Mouse (Mus musculus) liver, embryonic 15.5 days (tissue): ENCODE data around the gene Tfe3. TPM values are rescaled to one million over a fixed set of nuclear protein-coding genes. Genes with fewer than 3 reads are reported as not detected.
"Not testable (repeated sequence)": the region's sequence is repeated elsewhere in the genome, so short reads cannot be mapped to it uniquely, and the experiment has no call there.

Experiments used
- ATAC-seq: fragments of 200-750 bp; cut with Nextera tagmentation; 2 replicates; pipeline ENCODE4 v1.8.0; 2017; ENCODE audit warnings: moderate number of reproducible peaks, mild to moderate bottlenecking, moderate library complexity; ENCODE audit not compliant: insufficient read depth
- H3K27ac ChIP-seq: fragments of 300-500 bp; sonication (generic); replicated peaks from 2 replicates; pipeline ENCODE4 v1.5.1; 2015; ENCODE audit warnings: mild to moderate bottlenecking, inconsistent platforms
- H3K27me3 ChIP-seq: fragments of 300-500 bp; sonication (generic); 2 replicates; pipeline ENCODE4 v1.6.1; 2015; ENCODE audit warnings: mild to moderate bottlenecking, inconsistent platforms
- H3K36me3 ChIP-seq: fragments of 300-500 bp; sonication (generic); replicated peaks from 2 replicates; pipeline ENCODE4 v1.6.1; 2015; ENCODE audit warnings: moderate library complexity, mild to moderate bottlenecking, inconsistent platforms
- H3K4me1 ChIP-seq: fragments of 300-500 bp; sonication (generic); replicated peaks from 2 replicates; pipeline ENCODE4 v1.6.1; 2015; ENCODE audit warnings: inconsistent platforms
- H3K4me2 ChIP-seq: fragments of 300-500 bp; sonication (generic); 2 replicates; pipeline ENCODE4 v1.6.1; 2015; ENCODE audit warnings: moderate library complexity, mild to moderate bottlenecking, inconsistent platforms
- H3K4me3 ChIP-seq: fragments of 300-500 bp; sonication (generic); replicated peaks from 2 replicates; pipeline ENCODE4 v1.5.1; 2015; ENCODE audit warnings: mild to moderate bottlenecking, inconsistent platforms
- H3K9ac ChIP-seq: fragments of 300-500 bp; sonication (generic); 2 replicates; pipeline ENCODE4 v1.6.1; 2015; ENCODE audit warnings: moderate library complexity, mild to moderate bottlenecking, inconsistent platforms
- H3K9me3 ChIP-seq: fragments of 300-500 bp; sonication (generic); replicated peaks from 2 replicates; pipeline ENCODE4 v1.6.1; 2016; ENCODE audit warnings: inconsistent platforms
- WGBS: fragments of 180-500 bp; shearing (Covaris S2); methylation state at CpG from one replicate; pipeline ENCODE4 v1.1.7; 2015; ENCODE audit warnings: mixed read lengths; ENCODE audit not compliant: insufficient replicate concordance; 5-methylcytosine and 5-hydroxymethylcytosine counted together
- polyA plus RNA-seq: library from polyadenylated mRNA; unstranded; fragments of >200 nt; fragmentation: Nextera tagmentation; extraction: Ambion mirVana; gene quantifications from 2 replicates; pipeline ENCODE4 v1.2.1, GENCODE M21; 2015

Tfe3 gene
- polyA plus RNA-seq, 1 experiment from 2014 or later, result 9.2 TPM

DNA sequence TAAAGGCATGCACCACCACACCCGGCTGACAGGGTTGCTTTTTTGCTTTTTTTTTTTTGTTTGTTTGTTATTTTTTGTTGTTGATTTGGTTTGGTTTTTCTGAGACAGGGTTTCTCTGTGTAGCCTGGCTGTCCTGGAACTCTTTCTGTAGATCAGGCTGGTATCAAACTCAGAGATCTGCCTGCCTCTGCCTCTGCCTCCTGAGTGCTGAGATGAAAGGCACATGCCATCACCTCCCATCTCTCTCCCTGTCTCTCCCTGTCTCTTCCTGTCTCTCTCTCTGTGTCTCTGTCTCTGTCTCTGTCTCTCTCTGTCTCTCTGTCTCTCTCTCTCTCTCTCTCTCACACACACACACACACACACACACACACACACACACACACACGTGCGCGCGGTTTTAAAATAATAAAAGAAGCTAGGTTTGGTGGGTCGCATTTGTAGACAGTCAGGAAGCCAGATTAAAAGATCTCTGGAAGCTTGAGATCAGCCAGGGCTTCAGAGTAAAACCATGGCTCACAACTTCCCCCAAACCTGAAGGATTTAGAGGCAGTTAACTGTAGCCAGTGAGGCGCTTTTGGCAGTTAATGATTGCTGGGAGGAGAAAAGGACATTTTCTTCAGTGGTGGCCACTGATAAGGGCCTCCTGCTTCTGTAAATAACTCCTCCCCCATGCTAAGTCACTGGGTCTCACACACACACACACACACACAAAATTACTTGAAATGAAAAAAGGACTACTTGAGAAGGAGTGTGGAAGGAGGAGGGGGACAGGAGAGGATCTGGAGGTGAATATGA lies 16.3 kb downstream of the Tfe3 start:
- 21% methylated on average over 7 of the region's 7 CpGs for WGBS
- Histone ChIP-seq H3K27ac (peak overlapping the region; percentile 94), H3K27me3 (no peaks in the 10 kb centered on the region), H3K36me3 (peaks cover 3% of the 10 kb centered on the region; the same call in 1 of the 2 replicates), H3K9ac (no peak overlapping the region), H3K4me2 (peak overlapping the region; percentile 56), H3K9me3 (no peaks in the 10 kb centered on the region), H3K4me1 (peaks cover 32% of the 10 kb centered on the region), H3K4me3 (0 out of 2 replicates have a peak overlapping the region, but pooled peaks have one; percentile 10)
- ATAC-seq, result peak; percentile 91

DNA sequence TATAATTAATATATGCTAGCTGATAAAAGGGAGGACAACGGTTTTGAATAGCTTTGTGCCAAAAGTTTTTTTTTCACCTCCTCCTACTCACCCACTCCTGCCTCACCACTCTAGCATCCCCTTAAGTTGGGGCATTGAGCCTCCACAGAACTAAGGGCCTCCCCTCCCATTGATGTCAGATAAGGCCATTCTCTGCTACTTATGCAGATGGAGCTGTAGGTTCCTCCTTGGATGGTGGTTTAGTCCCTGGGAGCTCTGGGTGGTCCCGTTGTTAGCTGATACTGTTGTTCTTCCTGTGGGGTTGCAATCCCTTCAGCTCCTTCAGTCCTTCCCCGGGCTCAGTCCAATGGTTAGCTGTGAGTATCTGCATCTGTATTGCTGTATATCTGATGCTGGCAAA lies 16.9 kb downstream of the Tfe3 start:
- WGBS, result 11% methylated on average over 3 of the region's 3 CpGs
- Histone ChIP-seq H3K9me3 (no peaks in the 10 kb centered on the region), H3K4me3 (0 out of 2 replicates have a peak overlapping the region, but pooled peaks have one; percentile 5), H3K9ac (0 out of 2 replicates have a peak overlapping the region, but pooled peaks have one; percentile 21), H3K36me3 (no peaks in the 10 kb centered on the region), H3K27ac (peak overlapping the region; percentile 94), H3K4me1 (peaks cover 32% of the 10 kb centered on the region), H3K4me2 (peak overlapping the region; percentile 56), H3K27me3 (no peaks in the 10 kb centered on the region)
- peak; percentile 69 for ATAC-seq

DNA sequence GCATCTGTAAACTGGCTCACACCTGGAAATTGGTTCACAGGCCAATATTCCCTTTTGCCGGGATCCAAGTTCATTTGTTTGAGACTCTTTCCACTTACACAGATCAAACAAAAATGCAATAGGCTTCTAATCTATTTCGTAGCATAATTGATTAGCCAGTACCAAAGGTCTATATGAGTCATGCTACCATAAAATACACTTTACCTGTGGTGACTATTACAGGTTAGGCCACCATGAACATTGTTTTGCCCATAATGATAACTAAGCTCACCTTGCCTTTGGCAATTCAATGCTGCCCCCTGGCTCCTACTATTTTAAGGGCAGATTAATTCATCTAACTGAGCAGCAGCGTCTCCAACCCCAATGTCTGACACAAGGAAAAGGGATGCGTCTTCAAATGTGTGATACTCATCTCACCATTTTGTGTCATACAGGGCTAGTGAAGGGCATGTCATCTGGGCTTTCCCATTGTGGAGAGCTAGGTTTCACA lies 20.3 kb downstream of the Tfe3 start:
- no peaks in the 10 kb centered on the region for H3K27me3 ChIP-seq
- 59% methylated on average over 4 of the region's 4 CpGs for WGBS
- no peak overlapping the region for H3K27ac ChIP-seq
- no peak overlapping the region for H3K9ac ChIP-seq
- peaks cover 24% of the 10 kb centered on the region for H3K4me1 ChIP-seq
- no peak overlapping the region for H3K4me3 ChIP-seq
- no peak for ATAC-seq
- H3K9me3 ChIP-seq, result no peaks in the 10 kb centered on the region
- H3K4me2 ChIP-seq, result no peak overlapping the region
- no peaks in the 10 kb centered on the region for H3K36me3 ChIP-seq

DNA sequence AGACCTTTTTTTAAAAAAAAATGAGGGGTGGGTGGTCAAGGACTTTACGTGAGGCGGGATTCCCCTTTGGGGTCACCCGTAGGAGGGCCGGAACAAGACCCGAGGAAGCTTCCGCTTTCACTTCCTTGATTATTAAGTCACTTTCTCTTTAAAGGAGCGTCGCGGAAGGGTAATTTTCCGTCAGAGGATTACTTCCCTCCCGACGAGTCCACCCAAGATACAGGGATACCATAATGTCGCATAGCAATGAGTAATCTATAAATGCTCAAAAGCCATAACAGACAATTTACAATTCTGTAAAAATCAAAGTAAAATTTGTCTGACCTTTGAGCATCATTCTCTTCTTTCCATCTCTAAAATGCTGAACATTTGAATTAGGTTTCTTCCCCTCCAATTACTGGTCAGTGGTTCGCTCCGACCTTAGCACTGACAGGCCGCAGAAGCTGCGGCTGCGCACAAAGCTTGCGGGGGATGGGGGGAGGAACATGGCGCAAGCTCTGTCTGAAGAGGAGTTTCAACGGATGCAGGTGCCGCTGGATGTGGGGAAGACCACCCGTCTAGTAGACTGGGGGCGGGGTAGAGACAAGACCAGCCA lies 27.3 kb downstream of the Tfe3 start, which contains the start of gene Gripap1:
Gene Gripap1 (plus strand): TSS at position 224 of the 595 bp plus-strand sequence.
- Histone ChIP-seq H3K27ac (peak within 1 kb of the TSS; percentile 77), H3K9me3 (no peaks in the 10 kb centered on the region), H3K36me3 (peaks cover 12% of the 10 kb centered on the region), H3K4me3 (peak within 1 kb of the TSS; percentile 66), H3K4me1 (peaks cover 11% of the 10 kb centered on the region; the same call in 1 of the 2 replicates), H3K9ac (peak within 1 kb of the TSS; percentile 62), H3K4me2 (peak within 1 kb of the TSS; percentile 64), H3K27me3 (no peaks in the 10 kb centered on the region)
- ATAC-seq, result peak; percentile 88
- 13% methylated on average over 24 of the region's 24 CpGs for WGBS

DNA sequence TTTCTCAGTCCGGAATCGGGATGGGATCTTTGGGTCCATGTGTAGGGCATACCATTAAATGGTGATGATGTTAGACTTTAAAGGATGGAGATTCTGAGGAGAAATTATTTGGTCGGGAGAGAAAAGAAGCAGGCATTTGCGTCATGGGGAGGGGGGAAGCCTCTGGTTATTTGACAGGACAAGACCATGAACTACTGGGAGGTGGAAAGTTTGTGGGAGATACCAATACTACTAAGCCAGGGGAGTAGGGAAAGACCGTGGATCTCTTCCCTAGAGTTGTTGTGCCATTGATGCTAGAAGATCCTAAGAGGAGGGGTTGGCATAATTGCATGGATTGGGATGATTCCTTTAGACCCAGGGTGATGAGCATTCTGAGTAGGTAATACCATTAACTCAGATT lies 27.9 kb downstream of the Tfe3 start:
- Histone ChIP-seq H3K27me3 (no peaks in the 10 kb centered on the region), H3K9ac (peak overlapping the region; percentile 62), H3K4me3 (peak overlapping the region; percentile 66), H3K4me1 (peaks cover 11% of the 10 kb centered on the region; the same call in 1 of the 2 replicates), H3K9me3 (no peaks in the 10 kb centered on the region), H3K36me3 (peaks cover 12% of the 10 kb centered on the region), H3K27ac (peak overlapping the region; percentile 64), H3K4me2 (peak overlapping the region; percentile 64)
- 21% methylated on average over 5 of the region's 5 CpGs for WGBS
- 0 out of 2 replicates have a peak, but pooled peaks have one; percentile 31 for ATAC-seq

DNA sequence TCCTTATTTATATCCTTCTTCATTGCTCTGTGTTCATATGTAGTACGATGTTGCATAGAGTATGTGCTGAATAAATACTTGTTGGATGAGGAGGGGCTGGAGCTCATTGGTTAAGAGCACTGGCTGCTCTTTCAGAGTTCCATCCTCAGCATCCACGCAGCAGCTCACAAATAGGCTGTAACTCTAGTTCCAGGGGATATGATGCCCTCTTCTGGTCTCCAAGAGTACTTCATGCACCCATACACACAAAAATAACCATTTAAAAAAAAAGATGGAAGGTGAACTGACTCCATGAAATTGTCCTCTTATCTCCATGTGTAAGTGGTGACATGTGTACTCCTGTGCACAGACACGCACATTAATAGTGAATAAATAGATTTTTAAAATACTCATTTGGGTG lies 31.0 kb downstream of the Tfe3 start:
- no peak overlapping the region for H3K9ac ChIP-seq
- WGBS, result 42% methylated on average over 3 of the region's 3 CpGs

DNA sequence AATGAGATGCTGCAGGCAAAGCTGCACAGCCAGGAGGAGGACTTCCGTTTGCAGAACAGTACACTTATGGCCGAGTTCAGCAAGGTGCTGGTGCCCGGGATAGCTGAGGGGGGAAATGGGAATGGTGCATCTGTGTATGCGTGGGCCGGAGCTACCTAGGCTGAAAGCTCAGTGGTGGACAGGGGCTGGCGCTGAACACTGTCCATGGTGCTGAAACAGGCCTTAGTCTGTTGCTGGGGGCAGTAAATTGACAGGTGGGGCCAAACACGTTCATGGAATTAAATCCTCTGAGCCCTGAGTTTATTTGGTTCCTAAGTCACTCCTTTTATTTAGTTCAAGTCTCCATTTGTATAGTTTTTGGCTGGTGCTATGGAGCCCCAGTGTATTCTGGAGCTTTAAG lies 32.7 kb downstream of the Tfe3 start:
- WGBS, result 42% methylated on average over 7 of the region's 7 CpGs
- peaks cover 29% of the 10 kb centered on the region for H3K36me3 ChIP-seq
- peaks cover 16% of the 10 kb centered on the region; the same call in 1 of the 2 replicates for H3K4me1 ChIP-seq
- H3K27ac ChIP-seq, result no peak overlapping the region
- H3K4me3 ChIP-seq, result no peak overlapping the region
- H3K9me3 ChIP-seq, result no peaks in the 10 kb centered on the region
- H3K4me2 ChIP-seq, result no peak overlapping the region
- no peaks in the 10 kb centered on the region for H3K27me3 ChIP-seq
- H3K9ac ChIP-seq, result no peak overlapping the region
- ATAC-seq, result no peak

More for the DNA sequence above, 31.0 kb downstream of the Tfe3 start:
- Histone ChIP-seq H3K36me3 (peaks cover 19% of the 10 kb centered on the region), H3K9me3 (no peaks in the 10 kb centered on the region), H3K4me2 (no peak overlapping the region), H3K27ac (no peak overlapping the region), H3K27me3 (no peaks in the 10 kb centered on the region), H3K4me3 (no peak overlapping the region), H3K4me1 (peaks cover 16% of the 10 kb centered on the region; the same call in 1 of the 2 replicates)
- ATAC-seq, result no peak

DNA sequence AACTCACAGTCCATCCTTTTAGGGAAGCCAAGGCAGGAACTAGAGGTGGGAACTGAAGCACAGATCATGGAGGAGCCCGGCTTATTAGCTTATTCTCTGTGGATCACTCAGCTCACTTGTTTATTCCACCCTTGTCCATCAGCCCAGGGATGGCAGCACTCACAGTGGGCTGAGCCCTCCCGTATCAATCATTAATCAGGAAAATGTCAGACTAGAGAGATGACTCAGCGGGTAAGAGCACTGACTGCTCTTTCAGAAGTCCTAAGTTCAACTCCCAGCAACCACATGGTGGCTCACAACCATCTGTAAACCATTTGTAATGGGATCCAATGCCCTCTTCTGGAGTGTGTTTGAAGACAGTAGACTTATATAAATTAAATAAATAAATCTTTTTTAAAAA lies 35.0 kb downstream of the Tfe3 start:
- ATAC-seq, result peak; percentile 54; the same call in 1 of the 2 replicates
- peaks cover 48% of the 10 kb centered on the region for H3K36me3 ChIP-seq
- H3K27me3 ChIP-seq, result no peaks in the 10 kb centered on the region
- no peak overlapping the region for H3K4me3 ChIP-seq
- 0 out of 2 replicates have a peak, but pooled peaks cover 5% of the 10 kb centered on the region for H3K4me1 ChIP-seq
- H3K9ac ChIP-seq, result no peak overlapping the region
- 0 out of 2 replicates have a peak overlapping the region, but pooled peaks have one; percentile 33 for H3K27ac ChIP-seq
- WGBS, result 61% methylated on average over 3 of the region's 3 CpGs
- no peak overlapping the region for H3K4me2 ChIP-seq
- no peaks in the 10 kb centered on the region for H3K9me3 ChIP-seq

DNA sequence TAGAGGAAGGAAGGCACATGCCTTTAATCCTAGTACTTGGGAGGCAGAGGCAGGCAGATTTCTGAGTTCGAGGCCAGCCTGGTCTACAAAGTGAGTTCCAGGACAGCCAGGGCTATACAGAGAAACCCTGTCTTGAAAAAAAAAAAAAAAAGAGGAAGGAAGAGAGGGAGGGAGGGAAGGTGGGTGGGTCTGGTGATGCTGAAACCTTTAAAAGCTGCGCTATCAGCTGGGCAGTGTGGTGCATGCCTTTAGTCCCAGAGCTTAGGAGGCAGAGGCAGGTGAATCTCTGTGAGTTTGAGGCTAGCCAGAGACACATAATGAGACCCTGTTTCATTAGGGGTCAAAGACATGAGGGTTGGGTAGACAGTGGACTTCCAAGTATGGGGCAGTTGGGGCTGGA lies 39.8 kb downstream of the Tfe3 start:
- not testable (repeated sequence) for H3K4me1 ChIP-seq, H3K4me3 ChIP-seq, H3K9me3 ChIP-seq, H3K27me3 ChIP-seq, H3K4me2 ChIP-seq, H3K27ac ChIP-seq, H3K9ac ChIP-seq, ATAC-seq
- H3K36me3 ChIP-seq, result peaks cover 68% of the 10 kb centered on the region
- 49% methylated on average over 2 of the region's 2 CpGs for WGBS

DNA sequence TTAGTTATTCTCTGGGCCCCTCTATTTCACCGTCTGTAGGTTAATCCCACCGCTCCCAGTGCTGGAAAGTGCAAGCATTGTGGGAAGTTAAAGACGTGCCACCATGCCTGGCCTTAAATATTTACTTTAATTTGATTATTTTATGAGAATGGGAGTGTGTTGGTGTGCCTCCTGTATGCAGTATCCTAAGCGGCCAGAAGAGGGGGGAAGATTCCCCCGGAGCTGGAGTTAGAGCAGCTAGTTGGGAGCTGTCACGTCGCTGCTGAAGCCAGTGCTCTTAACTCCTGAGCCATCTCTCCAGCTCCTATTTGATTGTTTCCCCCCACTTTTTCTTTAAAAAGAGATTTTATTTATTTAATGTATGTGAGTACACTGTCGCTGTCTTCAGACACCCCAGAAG lies 52.7 kb downstream of the Tfe3 start:
- not testable (repeated sequence) for H3K9me3 ChIP-seq, H3K4me1 ChIP-seq, H3K27me3 ChIP-seq, H3K9ac ChIP-seq, H3K4me2 ChIP-seq, H3K4me3 ChIP-seq, H3K27ac ChIP-seq, ATAC-seq
- 40% methylated on average over 8 of the region's 8 CpGs for WGBS
- peaks cover 83% of the 10 kb centered on the region for H3K36me3 ChIP-seq
